In the genomic region with DNA sequence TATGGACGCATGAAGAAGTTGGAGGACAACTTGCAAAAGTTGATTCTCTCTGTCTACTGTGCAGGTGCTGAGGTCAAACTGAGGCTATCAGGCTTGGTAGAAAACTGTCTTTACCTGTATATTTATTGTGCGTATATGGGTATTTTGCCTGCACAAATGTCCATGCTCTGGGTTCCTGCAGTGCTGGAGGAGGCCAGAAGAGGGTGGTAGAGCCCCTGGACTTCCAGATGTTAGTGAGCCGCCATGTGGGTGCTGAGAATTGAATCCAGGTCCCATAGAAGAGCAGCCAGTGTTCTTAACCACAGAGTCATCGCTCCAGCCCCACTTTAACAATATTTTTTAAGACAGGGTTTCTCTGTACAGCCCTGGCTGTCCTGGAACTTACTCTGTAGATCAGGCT, we compare ENCODE assay signal across 26 mouse cellular contexts. TPM values are rescaled to one million over a fixed set of nuclear protein-coding genes. Genes with fewer than 3 reads are reported as not detected.
DNase-seq lines count a peak whose midpoint lies in the region; ATAC-seq and TF ChIP-seq lines count a peak whose summit lies in the region.
"Had no signal": no experiment of that assay in that cellular context is flagged by ENCODE, and none has a peak within 500 bp of the region (broad histone marks: within the 10 kb centered on the region; RNA-seq: fewer than 3 reads in every experiment).

No protein-coding gene starts in this region.

- no peak for TF ChIP-seq EP300 in liver, postnatal 0 days (IDR thresholded peaks at IDR 0.05; ENCODE audit: low read depth)

- no peaks in the 10 kb centered on the region for H3K4me1 ChIP-seq in intestine, postnatal 0 days (replicated peaks; ENCODE audit: control insufficient read depth, insufficient read depth, low read length)
- no peaks in the 10 kb centered on the region for H3K4me1 ChIP-seq in intestine, embryonic 16.5 days (ENCODE audit: control insufficient read depth, insufficient read depth, low read length)
- no peaks in the 10 kb centered on the region for H3K4me1 ChIP-seq in liver, postnatal 0 days (ENCODE audit: insufficient read depth)
- no peaks in the 10 kb centered on the region for H3K4me1 ChIP-seq in liver, embryonic 12.5 days
- no peaks in the 10 kb centered on the region for H3K4me1 ChIP-seq in small intestine, adult 2 months (ENCODE audit: control insufficient read depth, insufficient read depth, insufficient read length, low read length)
- H3K4me1 ChIP-seq in forebrain, embryonic 11.5 days (replicated peaks; ENCODE audit: control insufficient read depth, insufficient read depth, low read length): no peaks in the 10 kb centered on the region
- H3K4me1 ChIP-seq: forebrain, embryonic 10.5 days; heart, embryonic 10.5 days; heart, embryonic 13.5 days had no signal

- TF ChIP-seq POLR2A in small intestine, adult 2 months (IDR thresholded peaks at IDR 0.05; ENCODE audit: low read depth, low read length): no peak

- 0 out of 2 replicates have a peak, but pooled peaks have one; percentile 4 for TF ChIP-seq CTCF in intestine, postnatal 0 days (IDR thresholded peaks at IDR 0.05; ENCODE audit: low read depth)
- TF ChIP-seq CTCF in liver, postnatal 0 days (IDR thresholded peaks at IDR 0.05; ENCODE audit: low read depth): 0 out of 2 replicates have a peak, but pooled peaks have one; percentile 19
- TF ChIP-seq CTCF in Patski (IDR thresholded peaks at IDR 0.05): peak; percentile 25
- peak; percentile 13; the same call in 1 of the 2 replicates for TF ChIP-seq CTCF in small intestine, adult 2 months (IDR thresholded peaks at IDR 0.05; ENCODE audit: extremely low read depth, insufficient read length, insufficient replicate concordance, low read depth, low read length)

- WGBS in intestine, postnatal 0 days: 94% methylated on average over 4 of the region's 4 CpGs
- 95% methylated on average over 4 of the region's 4 CpGs for WGBS in intestine, embryonic 16.5 days
- 89% methylated on average over 4 of the region's 4 CpGs for WGBS in liver, postnatal 0 days (ENCODE audit: insufficient replicate concordance)
- 73% methylated on average over 4 of the region's 4 CpGs for WGBS in liver, embryonic 12.5 days (ENCODE audit: insufficient replicate concordance)
- WGBS in small intestine, adult 2 months: 94% methylated on average over 4 of the region's 4 CpGs
- WGBS in forebrain, embryonic 11.5 days: 93% methylated on average over 4 of the region's 4 CpGs

- no peak overlapping the region for H3K27ac ChIP-seq in intestine, postnatal 0 days (ENCODE audit: low read depth, low read length)
- no peak overlapping the region for H3K27ac ChIP-seq in intestine, embryonic 16.5 days (ENCODE audit: low read length)
- no peak overlapping the region for H3K27ac ChIP-seq in liver, postnatal 0 days (ENCODE audit: low read depth)
- H3K27ac ChIP-seq in liver, embryonic 12.5 days: no peak overlapping the region
- no peak overlapping the region for H3K27ac ChIP-seq in small intestine, adult 2 months (ENCODE audit: insufficient read depth, low read depth, low read length)
- H3K27ac ChIP-seq in forebrain, embryonic 11.5 days (ENCODE audit: low read depth, low read length): no peak overlapping the region
- H3K27ac ChIP-seq: forebrain, embryonic 10.5 days; gastrocnemius, adult 2 months; heart, embryonic 10.5 days; heart, embryonic 13.5 days; hindbrain, embryonic 14.5 days; hindbrain, postnatal 0 days had no signal

- DNase-seq in liver, postnatal 0 days: no peak
- no peak for DNase-seq in Patski (ENCODE audit: low read depth, low spot score)
- no peak for DNase-seq in forebrain, embryonic 11.5 days (ENCODE audit: low spot score)
- no peak for DNase-seq in heart, adult 9 months (ENCODE audit: low spot score in 2 of 2)
- DNase-seq: adrenal gland, postnatal 10 days; adrenal gland, postnatal 36 days; cerebellum, adult 18-20 months; cerebellum, adult 9-10 months; cerebellum, postnatal 14 days; forebrain, postnatal 0 days; gastrocnemius, adult 2 months; gastrocnemius, postnatal 14 days; heart, adult 11 months; heart, postnatal 14 days; heart, postnatal 4 days had no signal

- H3K27me3 ChIP-seq in intestine, postnatal 0 days (replicated peaks; ENCODE audit: control insufficient read depth, insufficient read depth, low read length): no peaks in the 10 kb centered on the region
- no peaks in the 10 kb centered on the region for H3K27me3 ChIP-seq in intestine, embryonic 16.5 days (replicated peaks; ENCODE audit: control insufficient read depth, insufficient read depth, low read length)
- no peaks in the 10 kb centered on the region for H3K27me3 ChIP-seq in liver, postnatal 0 days (ENCODE audit: insufficient read depth, low read length)
- peaks cover 47% of the 10 kb centered on the region for H3K27me3 ChIP-seq in liver, embryonic 12.5 days (replicated peaks)
- H3K27me3 ChIP-seq in Patski: no peaks in the 10 kb centered on the region
- no peaks in the 10 kb centered on the region for H3K27me3 ChIP-seq in small intestine, adult 2 months (ENCODE audit: control insufficient read depth, insufficient read depth, low read length)
- H3K27me3 ChIP-seq in forebrain, embryonic 11.5 days (ENCODE audit: control insufficient read depth, insufficient read depth, low read length): no peaks in the 10 kb centered on the region
- H3K27me3 ChIP-seq: heart, embryonic 13.5 days had no signal

- CTCF ChIA-PET in Patski (lab: Charles Lee): interaction anchor here (1.1 to 1.3 kb wide), 2 partner anchors 9 to 16 kb away, joined by 3 to 6 read pairs; no protein-coding TSS in a partner anchor

- H3K4me3 ChIP-seq in intestine, postnatal 0 days (ENCODE audit: low read depth, low read length): no peak overlapping the region
- H3K4me3 ChIP-seq in intestine, embryonic 16.5 days (ENCODE audit: low read length): no peak overlapping the region
- no peak overlapping the region for H3K4me3 ChIP-seq in liver, postnatal 0 days (ENCODE audit: low read depth, low read length)
- H3K4me3 ChIP-seq in liver, embryonic 12.5 days: no peak overlapping the region
- H3K4me3 ChIP-seq in small intestine, adult 2 months (ENCODE audit: low read depth, low read length): no peak overlapping the region
- no peak overlapping the region for H3K4me3 ChIP-seq in forebrain, embryonic 11.5 days (ENCODE audit: low read depth, low read length)
- H3K4me3 ChIP-seq: forebrain, embryonic 10.5 days; gastrocnemius, adult 2 months; heart, embryonic 10.5 days; heart, embryonic 13.5 days had no signal

- H3K9me3 ChIP-seq in intestine, postnatal 0 days (ENCODE audit: control insufficient read depth): no peaks in the 10 kb centered on the region
- no peaks in the 10 kb centered on the region for H3K9me3 ChIP-seq in intestine, embryonic 16.5 days (ENCODE audit: control insufficient read depth, low read length)
- no peaks in the 10 kb centered on the region for H3K9me3 ChIP-seq in liver, postnatal 0 days (ENCODE audit: low read length)
- H3K9me3 ChIP-seq in liver, embryonic 12.5 days (replicated peaks): no peaks in the 10 kb centered on the region
- no peaks in the 10 kb centered on the region for H3K9me3 ChIP-seq in forebrain, embryonic 11.5 days (ENCODE audit: control insufficient read depth, low read length)
- H3K9me3 ChIP-seq: forebrain, embryonic 10.5 days; heart, embryonic 10.5 days; heart, embryonic 13.5 days had no signal

- H3K36me3 ChIP-seq in intestine, postnatal 0 days (ENCODE audit: control insufficient read depth, insufficient read depth): no peaks in the 10 kb centered on the region
- no peaks in the 10 kb centered on the region for H3K36me3 ChIP-seq in intestine, embryonic 16.5 days (ENCODE audit: control insufficient read depth, insufficient read depth, low read length)
- H3K36me3 ChIP-seq in liver, postnatal 0 days (replicated peaks; ENCODE audit: insufficient read depth, low read length): no peaks in the 10 kb centered on the region
- H3K36me3 ChIP-seq in liver, embryonic 12.5 days: no peaks in the 10 kb centered on the region
- no peaks in the 10 kb centered on the region for H3K36me3 ChIP-seq in small intestine, adult 2 months (ENCODE audit: control insufficient read depth, insufficient read depth, low read length)
- no peaks in the 10 kb centered on the region for H3K36me3 ChIP-seq in forebrain, embryonic 11.5 days (ENCODE audit: control insufficient read depth, insufficient read depth, low read length)
- H3K36me3 ChIP-seq: forebrain, embryonic 10.5 days; heart, embryonic 10.5 days; heart, embryonic 13.5 days had no signal

- POLR2A ChIA-PET in Patski (lab: Charles Lee): no interaction called here

- H3K9ac ChIP-seq in intestine, postnatal 0 days (ENCODE audit: low read depth, low read length): no peak overlapping the region
- H3K9ac ChIP-seq in intestine, embryonic 16.5 days (ENCODE audit: low read depth, low read length): no peak overlapping the region
- no peak overlapping the region for H3K9ac ChIP-seq in liver, postnatal 0 days (replicated peaks)
- no peak overlapping the region for H3K9ac ChIP-seq in liver, embryonic 12.5 days
- H3K9ac ChIP-seq in forebrain, embryonic 11.5 days (ENCODE audit: low read length): no peak overlapping the region
- H3K9ac ChIP-seq: forebrain, postnatal 0 days; heart, embryonic 13.5 days; hindbrain, embryonic 14.5 days had no signal

- no peak overlapping the region for H3K4me2 ChIP-seq in intestine, postnatal 0 days (replicated peaks; ENCODE audit: low read depth)
- H3K4me2 ChIP-seq in intestine, embryonic 16.5 days (ENCODE audit: low read depth, low read length): no peak overlapping the region
- H3K4me2 ChIP-seq in liver, postnatal 0 days (ENCODE audit: low read depth, low read length): no peak overlapping the region
- H3K4me2 ChIP-seq in liver, embryonic 12.5 days: no peak overlapping the region
- H3K4me2 ChIP-seq in forebrain, embryonic 11.5 days (ENCODE audit: low read depth, low read length, severe bottlenecking): no peak overlapping the region
- H3K4me2 ChIP-seq: heart, embryonic 13.5 days; hindbrain, embryonic 14.5 days had no signal

- in situ Hi-C loops in Patski (cut with MboI; ENCODE audit: low pct_unique_long_range_greater_than_20kb): no loop called here

- no peak for ATAC-seq in intestine, postnatal 0 days
- no peak for ATAC-seq in intestine, embryonic 16.5 days
- no peak for ATAC-seq in liver, postnatal 0 days
- ATAC-seq in liver, embryonic 12.5 days: no peak
- ATAC-seq in Patski: no peak
- no peak for ATAC-seq in forebrain, embryonic 11.5 days (replicated peaks; ENCODE audit: low FRiP score)
- ATAC-seq: forebrain, embryonic 14.5 days; forebrain, postnatal 0 days; hindbrain, postnatal 0 days; inflammation-experienced regulatory T-cells, adult 6 months had no signal

RNA-seq across cellular contexts. Expression of a gene that starts 9.9 kb away (rescaled TPM):
- polyA plus RNA-seq in intestine, postnatal 0 days (2015; fragmentation: Nextera tagmentation; extraction: Ambion mirVana): 268 and 276 TPM in 2 replicates
- polyA plus RNA-seq in intestine, embryonic 16.5 days (2015; fragmentation: Nextera tagmentation; extraction: Ambion mirVana): 407 and 467 TPM in 2 replicates
- polyA plus RNA-seq in liver, postnatal 0 days (2015; fragmentation: Nextera tagmentation; extraction: Ambion mirVana): 251 and 260 TPM in 2 replicates
- polyA plus RNA-seq in liver, embryonic 12.5 days (2016; fragmentation: Nextera tagmentation; extraction: Ambion mirVana): 350 and 362 TPM in 2 replicates
- 665 TPM for polyA plus RNA-seq in Patski (2021)
- 176 and 224 TPM in 2 replicates for polyA plus RNA-seq in small intestine, adult 2 months (2012; rRNA removed)
- polyA plus RNA-seq in forebrain, embryonic 11.5 days (2014; fragmentation: Nextera tagmentation; extraction: Ambion mirVana): 388 and 392 TPM in 2 replicates

RNA-seq across cellular contexts. Expression of a gene that starts 41.6 kb away (rescaled TPM):
- polyA plus RNA-seq in intestine, postnatal 0 days (2015; fragmentation: Nextera tagmentation; extraction: Ambion mirVana): 17.1 and 18.3 TPM in 2 replicates
- 34.8 and 35.6 TPM in 2 replicates for polyA plus RNA-seq in intestine, embryonic 16.5 days (2015; fragmentation: Nextera tagmentation; extraction: Ambion mirVana)
- polyA plus RNA-seq in liver, postnatal 0 days (2015; fragmentation: Nextera tagmentation; extraction: Ambion mirVana): 15.9 and 16.7 TPM in 2 replicates
- polyA plus RNA-seq in liver, embryonic 12.5 days (2016; fragmentation: Nextera tagmentation; extraction: Ambion mirVana): 38.2 and 39.4 TPM in 2 replicates
- 22.6 TPM for polyA plus RNA-seq in Patski (2021)
- 3.6 and 6.2 TPM in 2 replicates for polyA plus RNA-seq in small intestine, adult 2 months (2012; rRNA removed)
- 41.0 and 43.9 TPM in 2 replicates for polyA plus RNA-seq in forebrain, embryonic 11.5 days (2014; fragmentation: Nextera tagmentation; extraction: Ambion mirVana)
